In genomic region chr3:36551343-36551742, GRCm38 (mm10) we compare ENCODE assay signal across 9 mouse cellular contexts. TPM values are rescaled to one million over a fixed set of nuclear protein-coding genes. Genes with fewer than 3 reads are reported as not detected.
DNase-seq lines count a peak whose midpoint lies in the region; ATAC-seq lines count a peak whose summit lies in the region.
"Had no signal": no experiment of that assay in that cellular context is flagged by ENCODE, and none has a peak within 500 bp of the region (broad histone marks: within the 10 kb centered on the region; RNA-seq: fewer than 3 reads in every experiment).

No protein-coding gene starts in this region.

- no peak for ATAC-seq in heart, embryonic 12.5 days (ENCODE audit: insufficient number of reproducible peaks, low FRiP score)
- no peak for ATAC-seq in stomach, embryonic 15.5 days (ENCODE audit: insufficient read depth, low FRiP score, low read depth)

- WGBS in embryonic facial prominence, embryonic 10.5 days: 41% methylated on average over 9 of the region's 9 CpGs
- 66% methylated on average over 9 of the region's 9 CpGs for WGBS in heart, embryonic 12.5 days
- WGBS in midbrain, embryonic 10.5 days: 12% methylated on average over 9 of the region's 9 CpGs
- 36% methylated on average over 9 of the region's 9 CpGs for WGBS in stomach, embryonic 15.5 days

- peak; percentile 39 for DNase-seq in layer of hippocampus, adult 11-12 months (ENCODE audit: low spot score)
- DNase-seq in layer of hippocampus, postnatal 25 days (ENCODE audit: extremely low spot score in 1 of 2, low spot score in 1 of 2): no peak
- DNase-seq in embryonic facial prominence, embryonic 10.5 days (ENCODE audit: low spot score): peak; percentile 55
- DNase-seq in layer of hippocampus, postnatal 36 days: peak; percentile 31 to 36
- DNase-seq in midbrain, embryonic 10.5 days (ENCODE audit: low spot score): peak; percentile 83
- no peak for DNase-seq in urinary bladder, postnatal 25 days (ENCODE audit: low spot score)

- peaks cover 17% of the 10 kb centered on the region for H3K4me1 ChIP-seq in embryonic facial prominence, embryonic 10.5 days
- 0 out of 2 replicates have a peak, but pooled peaks cover 7% of the 10 kb centered on the region for H3K4me1 ChIP-seq in heart, embryonic 12.5 days (replicated peaks)
- H3K4me1 ChIP-seq in midbrain, embryonic 10.5 days: peaks cover 21% of the 10 kb centered on the region
- H3K4me1 ChIP-seq in stomach, embryonic 15.5 days: 0 out of 2 replicates have a peak, but pooled peaks cover 7% of the 10 kb centered on the region

- H3K4me3 ChIP-seq in embryonic facial prominence, embryonic 10.5 days: peak overlapping the region; percentile 93
- H3K4me3 ChIP-seq in heart, embryonic 12.5 days: peak overlapping the region; percentile 98; the same call in 1 of the 2 replicates
- H3K4me3 ChIP-seq in midbrain, embryonic 10.5 days: peak overlapping the region; percentile 88
- peak overlapping the region; percentile 85; the same call in 1 of the 2 replicates for H3K4me3 ChIP-seq in stomach, embryonic 15.5 days (replicated peaks)

- H3K9me3 ChIP-seq in embryonic facial prominence, embryonic 10.5 days: no peaks in the 10 kb centered on the region
- H3K9me3 ChIP-seq in heart, embryonic 12.5 days (replicated peaks): no peaks in the 10 kb centered on the region
- no peaks in the 10 kb centered on the region for H3K9me3 ChIP-seq in midbrain, embryonic 10.5 days (replicated peaks)
- H3K9me3 ChIP-seq in stomach, embryonic 15.5 days: no peaks in the 10 kb centered on the region

- no peak overlapping the region for H3K9ac ChIP-seq in heart, embryonic 12.5 days
- no peak overlapping the region for H3K9ac ChIP-seq in stomach, embryonic 15.5 days

- no peaks in the 10 kb centered on the region for H3K27me3 ChIP-seq in embryonic facial prominence, embryonic 10.5 days (replicated peaks; ENCODE audit: low read depth, poor library complexity, severe bottlenecking)
- H3K27me3 ChIP-seq in heart, embryonic 12.5 days (replicated peaks): no peaks in the 10 kb centered on the region
- no peaks in the 10 kb centered on the region for H3K27me3 ChIP-seq in midbrain, embryonic 10.5 days (ENCODE audit: low read depth, poor library complexity, severe bottlenecking)
- no peaks in the 10 kb centered on the region for H3K27me3 ChIP-seq in stomach, embryonic 15.5 days (replicated peaks)

- H3K36me3 ChIP-seq in embryonic facial prominence, embryonic 10.5 days (replicated peaks): peaks cover 27% of the 10 kb centered on the region
- H3K36me3 ChIP-seq in heart, embryonic 12.5 days: peaks cover 24% of the 10 kb centered on the region
- peaks cover 27% of the 10 kb centered on the region for H3K36me3 ChIP-seq in midbrain, embryonic 10.5 days
- peaks cover 12% of the 10 kb centered on the region for H3K36me3 ChIP-seq in stomach, embryonic 15.5 days

- H3K27ac ChIP-seq in embryonic facial prominence, embryonic 10.5 days (replicated peaks): peak overlapping the region; percentile 84
- no peak overlapping the region for H3K27ac ChIP-seq in heart, embryonic 12.5 days (ENCODE audit: poor library complexity, severe bottlenecking)
- H3K27ac ChIP-seq in midbrain, embryonic 10.5 days (replicated peaks): peak overlapping the region; percentile 88
- H3K27ac ChIP-seq in stomach, embryonic 15.5 days: no peak overlapping the region

- H3K4me2 ChIP-seq in heart, embryonic 12.5 days: peak overlapping the region; percentile 88
- peak overlapping the region; percentile 92 for H3K4me2 ChIP-seq in stomach, embryonic 15.5 days

RNA-seq across cellular contexts. Expression of gene Exosc9, which starts 1.1 kb away (rescaled TPM):
- 10 to 100 TPM; 38.9 to 42.2 TPM for total RNA-seq in layer of hippocampus, postnatal 25 days (2021)
- polyA plus RNA-seq in embryonic facial prominence, embryonic 10.5 days (2016; fragmentation: Nextera tagmentation; extraction: Ambion mirVana): 98.2 and 102 TPM in 2 replicates
- polyA plus RNA-seq in heart, embryonic 12.5 days (2016; fragmentation: Nextera tagmentation; extraction: Ambion mirVana): 45.0 and 49.5 TPM in 2 replicates
- 10 to 100 TPM; 36.0 to 42.3 TPM for total RNA-seq in layer of hippocampus, postnatal 36 days (2021)
- polyA plus RNA-seq in midbrain, embryonic 10.5 days (2016; fragmentation: Nextera tagmentation; extraction: Ambion mirVana): 108 and 113 TPM in 2 replicates
- 51.7 and 64.3 TPM in 2 replicates for polyA plus RNA-seq in stomach, embryonic 15.5 days (2015; fragmentation: Nextera tagmentation; extraction: Ambion mirVana)

RNA-seq across cellular contexts. Expression of gene Ccna2, which starts 20.6 kb away (rescaled TPM):
- total RNA-seq in layer of hippocampus, postnatal 25 days (2021): 1 to 10 TPM; 1.3 to 2.0 TPM
- polyA plus RNA-seq in embryonic facial prominence, embryonic 10.5 days (2016; fragmentation: Nextera tagmentation; extraction: Ambion mirVana): 225 and 229 TPM in 2 replicates
- polyA plus RNA-seq in heart, embryonic 12.5 days (2016; fragmentation: Nextera tagmentation; extraction: Ambion mirVana): 194 and 199 TPM in 2 replicates
- total RNA-seq in layer of hippocampus, postnatal 36 days (2021): 1 to 10 TPM; 1.3 to 1.4 TPM
- polyA plus RNA-seq in midbrain, embryonic 10.5 days (2016; fragmentation: Nextera tagmentation; extraction: Ambion mirVana): 255 and 262 TPM in 2 replicates
- 170 and 178 TPM in 2 replicates for polyA plus RNA-seq in stomach, embryonic 15.5 days (2015; fragmentation: Nextera tagmentation; extraction: Ambion mirVana)

RNA-seq across cellular contexts. Expression of gene Gm11549, which starts 29.7 kb away (rescaled TPM):
- 1 to 10 TPM; 1.7 to 2.9 TPM for total RNA-seq in layer of hippocampus, postnatal 25 days (2021)
- not detected in 2 replicates for polyA plus RNA-seq in embryonic facial prominence, embryonic 10.5 days (2016; fragmentation: Nextera tagmentation; extraction: Ambion mirVana)
- 0.30 and 0.31 TPM in 2 replicates for polyA plus RNA-seq in heart, embryonic 12.5 days (2016; fragmentation: Nextera tagmentation; extraction: Ambion mirVana)
- 1 to 10 TPM; 2.1 to 2.5 TPM for total RNA-seq in layer of hippocampus, postnatal 36 days (2021)
- polyA plus RNA-seq in midbrain, embryonic 10.5 days (2016; fragmentation: Nextera tagmentation; extraction: Ambion mirVana): 0.67 and 1.2 TPM in 2 replicates
- polyA plus RNA-seq in stomach, embryonic 15.5 days (2015; fragmentation: Nextera tagmentation; extraction: Ambion mirVana): 0.18 and 0.19 TPM in 2 replicates
- total RNA-seq: MEL had no signal

Comparison
In these comparisons a context has a peak if more than half of its experiments do, and no peak if none do; other contexts are left out.
1. DNase-seq: peak in layer of hippocampus, adult 11-12 months (single experiment), embryonic facial prominence, embryonic 10.5 days (single experiment), layer of hippocampus, postnatal 36 days (2 of 2) and midbrain, embryonic 10.5 days (single experiment); none in layer of hippocampus, postnatal 25 days (0 of 2) and urinary bladder, postnatal 25 days (single experiment).
2. H3K27ac ChIP-seq: peak in embryonic facial prominence, embryonic 10.5 days (single experiment) and midbrain, embryonic 10.5 days (single experiment); none in heart, embryonic 12.5 days (single experiment) and stomach, embryonic 15.5 days (single experiment).
3. Peak in every context shown above with its lines, with median percentiles within 50 percentile points of each other: H3K4me3 ChIP-seq.